Mouse (Mus musculus) kidney, postnatal 36 days (tissue): ENCODE data around the gene Gm49384.

Source experiments
- DNase-seq, 2 experiments: peaks; one replicate each; pipeline ENCODE4 v3.0.0; 2021 to 2022; ENCODE audit warnings: mixed read lengths in 2 of 2

The Gm49384 gene

DNA sequence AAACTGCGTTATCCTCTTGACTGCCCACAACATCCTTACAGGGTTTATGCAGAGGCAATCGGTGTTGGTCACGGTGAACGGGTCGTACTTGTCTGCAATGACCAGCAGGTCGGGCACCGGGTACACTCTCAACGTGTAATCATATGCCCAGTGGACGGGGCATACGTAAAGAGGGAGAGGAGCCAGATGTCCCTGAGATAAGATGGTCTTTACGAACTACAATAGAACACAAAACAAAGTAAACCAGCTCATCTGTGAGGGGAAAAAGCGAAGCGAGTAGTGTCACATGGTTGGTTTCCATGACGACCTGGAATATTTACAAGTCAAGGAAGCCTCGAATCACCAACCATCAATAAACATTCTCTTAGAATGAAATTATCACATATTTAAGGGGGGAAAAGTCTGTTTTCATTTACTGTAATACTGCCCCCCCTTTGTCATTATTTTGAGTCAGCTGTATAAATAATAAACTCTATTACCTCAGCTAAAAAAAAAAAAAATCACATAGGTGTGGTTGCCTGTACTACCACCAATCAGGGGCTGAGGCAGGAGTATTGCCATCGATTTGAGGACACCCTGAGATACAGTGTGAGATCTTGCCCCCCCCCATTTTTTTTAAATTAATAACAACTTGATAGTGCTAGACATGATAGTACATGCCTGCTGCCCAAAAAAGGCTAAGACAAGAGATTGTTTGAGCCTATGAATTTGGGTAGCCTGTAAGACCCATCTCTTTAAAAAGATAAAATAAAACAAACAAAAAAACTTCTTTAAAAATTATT is at the start of gene Gm49384:
Gene Gm49384, minus strand, starts transcription at position 216 of the 782 bp plus-strand sequence.
- DNase-seq = no peak

DNA sequence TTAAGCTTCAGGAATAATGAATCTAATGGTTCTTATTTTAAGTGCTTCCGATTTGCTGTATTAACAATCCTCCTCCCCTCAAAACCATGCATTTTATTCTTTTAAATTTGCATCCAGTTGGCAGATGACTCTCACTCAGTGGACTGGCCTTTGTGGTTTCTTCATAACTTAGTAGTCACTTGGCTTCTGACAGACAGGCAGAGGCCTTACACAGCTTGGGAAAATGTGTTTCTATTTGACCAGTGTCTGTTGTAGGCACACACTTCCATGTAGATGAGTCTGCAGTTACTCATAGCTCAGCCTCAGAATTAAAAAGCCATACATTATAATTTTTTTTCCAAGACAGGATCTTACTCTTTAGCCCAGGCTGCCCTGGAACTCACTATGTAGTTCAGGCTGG is 49.7 kb upstream of the Gm49384 start:
- DNase-seq = no peak

DNA sequence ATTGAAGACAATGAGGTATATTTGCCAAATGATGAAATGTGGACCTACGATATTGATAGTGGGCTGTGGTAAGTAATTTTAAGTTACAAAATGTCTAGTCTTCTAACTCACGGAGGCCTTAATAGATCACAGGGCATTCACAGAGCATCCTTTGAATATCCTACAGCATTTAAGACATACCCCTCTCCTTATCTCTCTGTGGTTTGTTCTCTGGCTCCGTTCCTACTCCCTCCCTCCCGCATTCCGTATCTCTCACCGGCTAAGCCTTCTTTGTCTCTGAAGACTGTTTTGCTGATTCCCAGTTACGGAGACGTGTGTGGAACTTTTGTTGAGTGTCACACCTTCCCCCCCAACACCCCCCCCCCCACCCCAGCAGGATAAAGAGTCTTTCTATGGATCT is 46.7 kb upstream of the Gm49384 start:
- DNase-seq = no peak

DNA sequence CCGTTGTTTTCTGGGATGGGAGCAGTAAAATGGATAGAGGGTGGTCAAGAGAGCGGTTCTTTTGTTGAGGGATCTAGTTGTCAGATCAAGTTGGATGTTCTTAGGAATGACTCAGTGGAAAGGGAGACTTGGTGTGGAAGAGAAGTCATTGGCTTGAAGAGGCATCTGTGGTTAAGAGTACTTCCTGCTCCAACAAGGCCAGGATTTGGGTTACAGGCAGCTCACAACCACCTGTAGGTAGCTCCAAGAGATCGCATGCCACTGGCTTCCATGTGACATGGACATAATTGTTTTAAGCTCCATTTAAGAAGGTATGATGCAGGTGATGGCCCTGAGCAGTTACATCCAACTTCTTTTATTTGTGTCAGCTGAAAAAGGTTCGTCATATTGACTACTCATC is 45.7 kb upstream of the Gm49384 start:
- no peak for DNase-seq

DNA sequence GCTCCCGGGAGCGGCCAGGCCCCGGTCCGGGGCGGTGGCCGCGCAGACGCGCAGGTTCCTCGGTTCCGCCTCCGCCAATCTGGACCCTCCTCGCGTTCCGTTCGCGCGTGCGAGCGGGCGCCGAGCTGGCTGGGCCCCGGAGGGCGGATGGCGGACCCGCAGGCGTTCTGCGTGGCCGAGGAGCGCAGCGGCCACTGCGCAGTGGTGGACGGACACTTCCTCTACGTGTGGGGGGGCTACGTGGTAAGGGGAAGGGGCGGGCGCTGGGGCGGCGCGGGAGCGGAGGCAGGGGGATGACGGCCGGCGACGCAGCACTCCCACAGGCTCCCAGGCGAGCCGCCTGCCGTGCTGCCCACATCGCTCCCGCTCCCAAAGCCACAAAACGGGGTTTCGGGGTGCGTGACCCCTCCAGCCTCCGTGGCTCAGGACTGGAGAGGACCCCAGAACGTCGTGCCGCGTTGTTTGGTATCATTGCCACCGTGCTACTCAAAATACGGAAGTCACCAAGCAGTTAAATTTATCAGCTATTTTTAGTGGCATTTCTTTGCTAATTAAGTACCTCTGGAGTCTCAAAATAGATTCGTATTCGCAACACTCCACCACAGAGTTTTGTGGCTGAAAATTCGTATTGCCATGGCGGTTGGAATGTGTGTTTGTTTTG is 37.8 kb upstream of the Gm49384 start:
- peak; percentile 67 to 83 for DNase-seq

DNA sequence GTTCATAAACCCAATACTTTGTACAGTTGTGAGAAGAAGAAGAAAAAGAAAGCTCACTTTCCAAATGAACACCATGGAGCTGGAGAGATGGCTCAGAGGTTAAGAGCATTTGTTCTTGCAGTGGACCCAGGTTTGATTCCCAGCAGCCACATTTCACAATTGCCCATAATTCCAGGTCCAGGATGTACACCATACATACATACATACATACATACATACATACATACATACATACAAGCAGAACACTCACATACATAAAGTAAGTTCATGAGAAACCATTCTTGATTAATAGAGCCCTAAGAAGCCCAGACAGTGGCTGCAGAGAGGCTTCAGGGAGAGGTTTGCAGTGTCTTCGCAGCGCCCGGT is 37.3 kb upstream of the Gm49384 start:
- no peak for DNase-seq

DNA sequence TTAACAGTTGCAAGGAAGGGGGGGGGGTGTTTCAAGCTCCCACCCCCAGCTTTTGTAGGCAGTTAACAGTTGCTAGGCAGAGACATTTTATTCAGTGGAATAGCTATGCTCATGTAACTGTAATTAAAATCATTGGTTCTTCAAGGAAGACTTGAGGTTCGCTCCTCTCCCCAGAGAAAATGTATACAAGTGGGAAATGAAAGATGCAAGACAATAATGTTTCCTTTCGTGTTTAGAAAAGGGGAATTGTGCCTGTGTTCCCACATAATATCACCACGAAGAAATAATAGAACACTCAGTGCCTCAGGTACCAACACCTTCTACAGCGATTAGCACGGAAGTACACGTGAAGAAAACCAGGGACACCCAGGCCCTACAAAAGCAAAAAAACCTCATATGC is 36.8 kb upstream of the Gm49384 start, which contains the start of gene Klhdc1:
Gene Klhdc1, plus strand, starts transcription at position 301 of the 400 bp plus-strand sequence.
- DNase-seq = no peak

DNA sequence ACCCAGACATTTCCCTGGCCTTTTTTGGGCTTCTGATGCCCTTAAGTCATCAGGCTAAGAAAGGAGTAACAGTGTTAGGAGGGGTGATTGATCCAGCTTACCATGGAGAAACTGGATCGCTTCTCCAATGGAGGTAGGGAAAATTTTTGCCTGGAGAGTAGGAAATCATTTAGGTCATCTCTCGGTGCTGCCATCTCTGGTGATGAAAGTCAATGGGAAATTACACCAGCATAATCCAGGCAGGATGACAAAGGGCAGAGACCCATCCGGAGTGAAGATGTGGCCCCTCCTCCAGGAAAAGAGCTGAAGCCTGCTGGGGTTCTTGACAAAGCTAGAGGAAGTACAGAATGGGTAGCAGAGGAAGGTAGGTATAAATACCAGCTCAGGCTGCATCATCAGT is 34.2 kb upstream of the Gm49384 start:
- peak; percentile 7 to 23 for DNase-seq

DNA sequence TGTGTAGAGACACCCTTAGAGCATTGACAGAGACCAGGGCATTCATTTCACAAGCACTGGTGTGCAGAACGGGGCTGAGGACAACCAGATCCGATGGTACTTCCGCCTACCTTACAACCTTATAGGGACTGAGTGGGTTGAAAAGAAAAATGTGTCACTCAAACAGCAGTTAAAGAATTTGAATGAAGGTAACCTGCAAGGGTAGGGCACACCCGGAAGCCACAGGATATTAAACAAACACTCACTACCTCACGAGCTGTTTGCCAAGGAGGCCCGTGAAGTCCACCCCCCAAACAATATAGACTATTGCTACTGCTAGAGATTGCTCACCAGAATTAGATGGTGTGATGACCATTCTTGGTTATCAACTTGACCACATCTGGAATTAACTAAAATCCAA is 31.7 kb upstream of the Gm49384 start:
- no peak for DNase-seq

DNA sequence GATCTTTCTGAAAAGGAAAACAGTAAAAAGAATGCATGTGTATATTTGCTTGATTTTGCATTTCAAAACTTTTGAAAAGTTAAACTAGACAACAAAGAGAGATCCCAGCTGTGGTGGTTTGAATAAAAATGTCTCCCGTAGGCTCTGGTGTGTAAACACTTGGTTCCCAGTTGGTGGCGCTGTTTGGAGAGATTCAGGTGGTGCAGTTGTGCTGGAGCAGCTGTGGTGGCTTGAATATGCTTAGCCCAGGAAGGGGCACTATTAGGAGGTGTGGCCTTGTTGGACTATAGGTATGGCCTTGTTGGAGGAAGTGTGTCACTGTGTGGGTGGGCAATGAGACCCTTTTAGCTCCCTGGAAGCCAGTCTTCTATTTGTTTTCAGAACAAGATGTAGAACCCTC is 25.2 kb upstream of the Gm49384 start:
- DNase-seq = peak in 1 of 2 experiments; percentile 50

DNA sequence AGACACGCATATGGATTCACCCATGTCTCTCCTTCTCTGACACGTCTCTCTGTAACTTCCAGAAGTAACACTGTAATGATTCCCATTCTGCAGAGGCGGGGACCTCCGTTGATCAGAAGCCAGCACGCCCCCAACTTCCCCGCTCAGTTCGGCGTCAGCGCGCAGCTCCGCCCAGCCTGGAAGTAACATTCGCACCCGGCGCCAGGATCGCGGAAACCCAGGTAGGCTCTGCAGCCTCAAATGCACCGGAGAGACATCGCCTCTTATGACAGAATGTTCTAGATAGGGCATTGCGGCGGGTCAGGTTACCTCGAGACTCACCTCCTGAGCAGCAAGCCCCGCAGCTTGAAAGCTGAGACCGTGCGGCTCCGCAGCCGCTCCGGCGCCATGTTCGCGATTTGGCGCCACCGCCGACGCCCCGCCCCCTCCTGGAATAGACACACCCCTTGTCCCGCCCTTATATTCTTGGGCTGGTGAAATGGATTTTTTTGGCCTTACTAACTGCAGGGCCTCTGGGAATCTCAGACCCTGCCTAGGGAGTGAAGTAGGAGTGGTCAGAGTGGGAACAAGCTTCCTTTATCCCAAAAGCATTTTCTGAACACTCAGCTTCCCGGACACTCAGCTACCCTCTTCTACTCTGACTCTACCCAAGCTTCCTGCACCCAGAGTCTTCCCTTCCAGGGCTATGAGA is 23.9 kb upstream of the Gm49384 start, which contains the start of gene Pole2:
Gene Pole2, minus strand, starts transcription at position 420 of the 691 bp plus-strand sequence.
- DNase-seq = peak; percentile 87 to 95

DNA sequence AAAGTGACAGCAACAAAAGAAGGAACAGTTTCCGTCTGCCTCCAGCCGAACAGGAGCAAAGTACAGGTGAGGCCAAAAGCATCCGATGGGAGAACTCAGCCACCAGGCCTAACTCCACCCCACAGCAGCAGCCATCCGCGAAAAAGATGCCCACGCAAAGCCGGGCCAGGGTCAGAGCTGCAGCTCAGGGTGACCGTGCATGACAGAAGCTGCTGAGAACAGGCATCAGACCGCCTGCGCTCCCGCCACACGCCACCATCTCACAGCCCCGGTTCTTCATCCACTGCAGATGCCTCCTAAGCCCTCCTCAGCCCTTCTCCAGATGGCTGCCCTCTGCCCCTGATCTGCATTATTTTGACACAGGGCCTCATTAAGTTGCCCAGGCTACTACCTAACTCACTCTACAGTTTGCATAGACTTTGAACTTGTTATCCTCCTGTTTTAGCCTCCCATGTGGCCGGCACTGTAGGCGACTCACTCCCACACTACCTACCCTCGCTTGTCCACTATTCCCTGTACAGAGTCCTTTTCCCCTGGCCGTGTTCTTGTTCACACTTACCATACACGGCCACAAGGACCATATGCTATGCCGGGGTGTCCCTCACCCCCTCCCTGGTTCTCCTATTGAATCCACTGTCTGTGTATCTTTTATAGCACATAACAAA is 16.7 kb upstream of the Gm49384 start:
- DNase-seq = peak in 1 of 2 experiments; percentile 54

DNA sequence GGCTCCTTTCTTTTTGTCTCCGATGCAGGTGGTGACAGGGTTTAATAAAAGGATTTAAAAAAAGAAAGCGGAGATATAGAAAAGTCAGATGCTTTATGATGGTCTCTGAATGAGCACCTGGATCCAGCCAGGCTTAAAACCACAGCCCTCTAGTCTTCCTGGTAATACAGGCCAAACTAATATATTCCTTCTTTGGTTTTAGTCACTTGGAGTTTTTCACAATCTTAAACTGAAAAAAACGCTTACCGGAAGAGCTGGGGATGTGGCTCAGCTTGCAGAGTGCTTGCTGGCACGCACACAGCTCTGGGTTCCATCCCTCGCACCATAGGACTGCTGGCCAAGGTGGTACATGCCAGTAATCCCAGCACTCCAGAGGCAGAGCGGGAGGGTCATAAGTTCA is 12.5 kb upstream of the Gm49384 start:
- DNase-seq = no peak

DNA sequence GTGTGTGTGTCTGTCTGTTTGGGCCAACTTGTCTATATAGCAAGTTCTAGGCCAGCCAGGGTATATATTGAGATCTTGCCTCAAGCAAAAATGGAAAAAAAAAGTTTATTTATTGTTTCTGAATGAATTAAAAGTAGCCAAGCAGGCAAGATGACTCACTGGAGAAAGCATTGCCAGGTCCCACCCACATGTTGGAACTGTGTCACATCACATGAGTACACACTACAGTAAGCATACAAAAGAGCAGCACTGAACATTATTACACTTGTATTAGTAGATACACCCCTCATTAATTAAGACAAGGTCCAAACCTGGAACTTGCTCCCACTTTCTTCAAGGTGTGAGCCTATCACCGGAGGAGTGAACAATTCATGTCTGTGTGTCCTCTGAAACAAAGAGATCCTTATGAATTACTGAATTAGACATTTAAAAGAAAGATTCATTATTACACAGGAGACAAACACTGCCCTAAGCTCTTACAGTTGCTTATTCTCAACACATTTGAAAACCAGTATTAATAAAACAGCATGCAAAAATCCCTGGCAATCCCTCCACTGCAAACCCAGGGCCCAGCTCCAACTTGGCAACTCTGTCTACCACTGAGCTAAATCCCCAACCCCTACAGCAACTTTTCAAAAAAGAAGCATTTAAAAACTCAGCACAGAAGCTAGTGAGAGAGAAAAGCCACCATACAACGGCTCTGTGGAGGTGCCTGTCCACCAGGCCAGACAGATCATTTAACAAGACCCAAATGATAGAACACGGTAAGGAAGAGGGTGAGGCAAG is 11.1 kb upstream of the Gm49384 start:
- DNase-seq = no peak

DNA sequence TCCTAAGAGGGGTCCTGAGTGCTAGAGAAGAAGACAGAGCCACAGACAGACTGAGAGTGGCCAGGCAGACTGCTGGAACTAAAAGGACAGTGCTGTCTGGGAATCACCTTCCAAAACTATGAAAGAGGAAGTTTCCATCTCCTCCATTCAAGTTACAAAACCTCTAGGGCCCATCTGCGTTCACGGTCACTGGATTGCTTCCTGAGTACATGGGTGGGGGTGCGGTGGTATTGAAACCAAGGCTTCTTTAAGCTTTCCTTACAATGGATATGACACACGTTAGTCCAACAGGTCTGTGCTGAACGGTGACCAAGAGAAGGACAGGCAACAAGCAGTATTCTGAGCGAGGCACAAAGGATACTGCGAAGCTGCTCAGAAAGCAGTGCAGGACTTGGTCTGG is 10.3 kb upstream of the Gm49384 start:
- no peak for DNase-seq

DNA sequence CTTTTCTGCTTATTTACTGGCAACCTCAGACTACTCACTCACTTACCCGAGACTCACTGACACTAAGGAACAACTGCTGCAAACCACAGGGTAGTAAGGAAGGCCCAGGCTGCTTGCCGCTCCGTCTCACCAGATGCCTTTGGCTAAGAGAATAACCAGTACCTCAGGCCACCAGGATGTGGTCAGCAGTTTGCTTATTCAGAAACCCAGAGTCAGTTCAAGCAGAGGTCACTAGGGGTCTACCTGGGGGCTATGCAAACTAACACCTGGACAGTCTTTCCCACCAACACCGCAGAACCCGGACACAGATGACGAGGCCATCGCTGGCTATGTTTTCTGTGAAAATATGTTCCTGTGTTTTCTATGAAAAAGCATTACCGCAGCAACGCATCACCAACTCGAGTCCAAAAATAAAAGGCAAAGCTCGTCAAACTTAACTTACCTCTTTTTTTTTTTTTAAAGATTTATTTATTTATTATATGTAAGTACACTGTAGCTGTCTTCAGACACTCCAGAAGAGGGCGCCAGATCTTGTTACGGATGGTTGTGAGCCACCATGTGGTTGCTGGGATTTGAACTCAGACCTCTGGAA is 9.2 kb upstream of the Gm49384 start:
- no peak for DNase-seq

DNA sequence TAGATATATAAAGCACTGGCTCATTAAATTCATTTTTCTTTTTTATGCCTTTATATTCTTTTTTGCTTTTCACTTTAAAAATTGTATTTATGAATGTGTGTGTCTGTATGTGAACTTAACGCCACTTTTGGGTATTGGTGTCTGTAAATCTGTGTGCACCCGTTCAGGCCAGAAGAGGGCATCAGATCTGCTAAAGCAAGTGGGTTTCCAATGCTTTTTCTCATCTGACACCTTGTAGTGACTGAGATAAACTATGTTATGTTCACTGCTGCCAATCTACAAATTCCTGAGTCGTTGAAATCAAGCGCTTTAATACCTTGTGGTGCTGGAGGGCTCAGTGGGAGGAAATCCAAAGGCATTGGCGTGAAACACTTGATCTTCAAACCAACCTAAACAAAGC is 7.0 kb upstream of the Gm49384 start:
- DNase-seq = peak in 1 of 2 experiments; percentile 49

DNA sequence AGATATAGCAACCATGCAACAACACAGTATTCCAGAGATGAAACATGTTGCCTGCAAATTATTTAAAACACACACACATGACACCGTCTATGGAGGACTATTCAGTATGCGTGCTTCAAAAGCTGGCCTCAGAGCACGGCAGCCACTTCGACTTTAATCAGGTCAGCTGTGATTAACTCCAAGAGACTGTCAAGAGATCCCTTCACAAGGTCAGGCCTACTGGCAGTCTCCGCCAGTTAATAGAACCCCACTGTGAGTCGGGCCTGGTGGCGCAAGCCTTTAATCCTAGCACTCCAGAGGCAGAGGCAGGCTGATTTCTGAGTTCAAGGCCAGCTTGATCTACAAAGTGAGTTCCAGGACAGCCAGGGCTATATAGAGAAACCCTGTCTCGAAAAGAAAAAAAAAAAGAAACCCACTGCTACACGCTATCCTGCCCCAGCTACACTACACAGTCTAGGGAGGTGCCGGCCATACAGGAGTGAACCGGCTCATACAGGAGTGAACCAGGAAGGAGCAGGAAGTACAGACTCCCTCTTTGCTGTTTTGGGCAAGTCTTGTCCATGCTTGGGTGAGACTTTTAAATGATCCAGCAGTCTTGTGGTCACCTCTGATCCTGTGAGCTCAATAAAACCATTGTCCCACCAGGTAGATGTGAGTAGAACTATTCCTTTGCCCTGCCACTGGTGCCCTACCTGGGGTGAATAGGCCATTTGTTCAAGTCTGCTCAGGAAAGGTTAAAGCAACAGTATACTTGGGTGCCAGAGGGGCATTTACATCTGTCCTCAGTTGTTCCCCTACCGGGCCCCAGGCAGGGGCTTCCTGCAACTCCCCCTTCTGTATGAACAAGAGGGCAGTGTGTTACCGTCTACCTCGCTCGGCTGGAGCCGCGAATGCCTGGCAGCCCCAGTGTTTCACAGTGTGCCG is 6.3 kb upstream of the Gm49384 start:
- no peak for DNase-seq

DNA sequence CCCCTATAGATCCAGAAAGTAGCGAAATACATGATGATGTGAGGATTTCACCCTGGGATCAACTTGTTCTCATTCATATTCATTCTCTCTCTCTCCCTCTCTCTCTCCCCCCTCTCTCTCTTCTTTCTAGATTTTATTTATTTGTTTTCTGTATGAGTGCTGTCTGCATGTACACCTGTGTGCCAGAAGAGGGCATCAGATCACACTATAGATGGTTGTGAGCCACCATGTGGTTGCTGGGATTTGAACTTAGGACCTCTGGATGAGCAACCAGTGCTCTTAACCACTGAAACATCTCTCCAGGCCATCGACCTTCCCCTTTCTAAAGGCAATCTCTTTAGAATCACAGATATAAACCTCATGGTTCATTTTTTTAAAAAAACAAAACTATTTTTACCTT is 4.5 kb upstream of the Gm49384 start:
- DNase-seq = no peak

DNA sequence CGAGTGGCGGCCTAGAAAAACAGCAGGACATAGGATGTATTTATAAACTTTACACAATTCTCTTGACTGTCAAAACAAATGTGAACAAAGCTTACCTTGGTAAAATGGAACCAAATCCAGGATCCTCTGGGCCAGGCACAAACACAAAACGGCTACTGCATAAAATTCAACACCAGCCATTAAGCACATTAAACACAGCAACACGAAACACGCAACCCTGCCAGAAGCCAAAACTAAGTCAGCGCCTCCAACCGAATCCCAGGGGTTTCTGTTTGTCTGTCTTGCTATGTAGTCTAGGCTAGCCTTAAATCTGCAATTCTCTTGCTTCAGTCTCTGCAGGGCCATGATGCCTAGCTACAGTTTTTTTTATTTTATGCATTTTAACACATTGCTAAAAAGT is 3.9 kb upstream of the Gm49384 start:
- no peak for DNase-seq

DNA sequence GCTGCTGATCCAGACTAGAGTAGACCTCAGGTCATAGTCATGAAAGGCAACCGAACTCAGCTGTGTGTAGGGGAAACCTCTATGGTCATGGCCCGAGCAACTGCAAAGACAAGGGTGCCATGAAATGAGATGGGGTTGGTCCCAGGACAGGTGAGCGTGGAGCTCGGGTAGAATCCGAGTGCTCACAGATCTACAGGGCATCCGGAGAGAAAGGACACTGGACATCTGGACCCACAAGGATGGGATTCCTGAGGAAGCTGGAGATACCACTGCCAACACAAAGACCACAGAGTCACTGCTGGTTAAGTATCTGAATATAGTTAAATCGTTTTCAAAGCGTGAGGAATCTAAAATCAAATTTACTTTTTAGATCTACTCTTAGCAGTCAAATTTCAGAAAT is 3.3 kb upstream of the Gm49384 start:
- no peak for DNase-seq
